Mouse (Mus musculus) lung, postnatal 14 days (tissue): Measurements from ENCODE around the gene Klhdc1.

Source experiments
- DNase-seq: peaks from one replicate; pipeline ENCODE4 v3.0.0; 2021

Klhdc1 gene

DNA sequence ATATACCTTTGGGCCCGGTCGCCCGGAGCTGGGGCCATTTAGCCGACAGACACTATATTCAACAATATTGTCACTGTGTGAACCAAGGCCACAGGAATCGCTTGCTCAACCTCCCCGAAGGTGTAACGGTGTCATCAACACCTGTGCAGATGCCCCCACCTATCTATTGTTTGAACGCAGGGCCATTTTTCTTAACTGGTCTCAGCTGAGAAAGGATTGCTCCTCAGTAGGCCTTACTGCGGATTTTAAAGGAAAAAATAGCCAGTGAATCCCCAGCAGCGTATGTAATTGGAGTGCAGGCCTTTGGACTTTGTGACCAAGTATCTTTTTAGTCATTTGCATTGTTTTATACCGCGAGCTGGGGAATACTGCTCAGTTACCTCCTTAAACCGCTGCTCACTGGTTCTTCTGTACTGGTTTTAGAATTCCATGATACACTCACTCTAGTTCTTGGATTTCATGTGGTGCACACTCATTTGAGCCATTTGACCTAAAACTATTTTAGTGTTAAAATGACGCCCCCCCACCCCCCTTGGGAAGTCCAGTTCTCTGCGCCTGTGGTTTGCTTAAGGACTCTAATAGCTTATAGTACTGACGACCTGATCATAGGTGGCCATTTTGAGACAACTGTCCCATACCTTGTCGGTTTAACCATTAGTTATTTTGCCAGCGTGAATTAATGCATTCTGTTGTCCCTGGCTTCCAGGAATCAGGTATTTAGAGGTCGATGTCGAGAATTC, 56.6 kb downstream of the Klhdc1 start:
- DNase-seq, result no peak

DNA sequence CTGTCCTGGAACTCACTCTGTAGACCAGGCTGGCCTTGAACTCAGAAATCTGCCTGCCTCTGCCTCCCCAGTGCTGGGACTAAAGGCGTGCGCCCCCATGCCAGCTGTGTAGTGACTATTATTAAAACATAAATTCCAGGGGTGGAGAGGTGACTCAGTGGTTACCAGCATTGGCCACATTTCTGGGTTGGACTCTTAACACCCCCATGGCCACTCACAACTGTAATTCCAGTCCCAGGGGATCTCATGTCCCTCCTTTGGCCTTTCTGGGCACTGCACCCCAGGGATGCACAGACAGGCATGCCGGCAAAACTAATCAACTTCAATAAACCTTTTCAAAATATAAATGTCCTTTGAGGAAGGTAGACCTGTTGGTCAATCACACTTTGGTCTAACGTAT, 57.3 kb downstream of the Klhdc1 start:
- DNase-seq, result no peak

DNA sequence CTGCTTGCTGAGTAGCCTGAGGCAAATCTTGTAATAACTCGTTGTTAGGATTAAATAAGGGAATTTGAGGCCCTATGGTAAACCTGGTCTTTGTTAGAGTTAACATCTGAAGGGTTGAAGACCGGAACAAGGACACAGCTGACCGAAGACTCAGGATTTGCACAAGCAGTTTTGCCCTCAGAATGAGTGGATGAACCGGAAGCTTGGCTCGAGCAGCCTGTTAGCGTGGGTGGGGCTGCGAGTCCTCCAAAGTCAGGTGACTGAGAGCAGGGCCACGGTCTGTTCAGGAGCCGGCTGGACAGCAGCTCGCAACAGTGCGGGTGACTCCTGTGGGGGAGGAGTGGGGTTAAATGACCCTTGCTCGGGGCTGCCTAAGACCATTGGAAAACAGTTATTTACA, 58.3 kb downstream of the Klhdc1 start:
- DNase-seq, result peak; percentile 55

DNA sequence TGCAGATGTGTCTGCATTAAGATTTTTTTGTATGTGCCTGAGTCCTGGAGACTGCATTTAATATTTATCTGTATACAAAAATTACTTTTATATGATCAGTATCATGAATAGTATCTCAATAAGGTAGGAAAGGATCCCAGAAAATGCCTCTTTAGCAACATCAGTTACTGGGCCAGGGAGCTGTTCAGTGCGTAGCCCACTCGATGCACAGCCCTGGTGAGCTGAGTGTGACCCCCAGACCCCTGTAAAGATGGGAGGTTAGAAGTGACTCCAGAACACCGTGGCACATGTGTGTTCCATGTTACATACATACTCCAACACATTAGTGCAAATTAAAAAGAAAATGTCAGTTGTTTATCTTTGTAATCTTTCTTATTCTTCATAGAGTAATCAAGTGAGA, 58.9 kb downstream of the Klhdc1 start:
- no peak for DNase-seq

DNA sequence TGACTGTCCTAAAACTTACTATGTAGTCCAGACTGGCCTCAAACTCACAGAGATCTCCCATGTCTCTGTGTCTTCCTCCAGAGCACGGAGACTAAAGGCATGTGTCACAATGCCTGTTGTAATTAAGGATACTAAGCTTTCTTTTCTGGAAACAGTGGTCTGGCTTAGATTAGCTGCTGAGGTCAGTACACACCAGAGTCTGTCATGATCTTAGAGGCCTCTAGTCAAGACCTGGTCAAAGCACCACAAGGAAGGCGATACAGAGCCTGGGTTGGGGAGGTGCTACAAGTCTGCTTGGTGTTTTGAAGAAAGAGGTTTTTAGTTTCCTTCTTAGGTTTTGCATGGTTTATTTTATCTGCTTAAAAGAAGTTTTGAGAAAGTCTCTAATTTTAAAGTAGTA, 59.4 kb downstream of the Klhdc1 start:
- DNase-seq, result no peak

DNA sequence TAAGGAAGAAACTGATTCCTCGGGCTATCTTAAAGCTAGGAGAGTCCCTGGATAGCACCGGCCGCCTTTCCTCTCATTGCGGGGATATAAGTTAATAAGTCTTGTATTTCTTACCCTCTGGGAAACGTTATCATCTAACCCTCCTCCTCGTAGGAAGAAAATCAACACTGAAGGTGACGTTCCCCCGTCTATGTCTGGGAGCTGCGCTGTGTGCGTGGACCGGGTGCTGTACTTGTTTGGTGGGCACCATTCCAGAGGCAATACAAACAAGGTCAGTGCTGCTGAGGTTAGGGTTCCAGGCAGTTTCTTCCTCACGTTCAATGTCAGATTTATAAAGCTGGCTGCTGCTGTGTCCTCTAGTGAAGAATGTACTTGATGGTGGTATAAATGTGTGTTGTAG, 61.2 kb downstream of the Klhdc1 start:
- no peak for DNase-seq

DNA sequence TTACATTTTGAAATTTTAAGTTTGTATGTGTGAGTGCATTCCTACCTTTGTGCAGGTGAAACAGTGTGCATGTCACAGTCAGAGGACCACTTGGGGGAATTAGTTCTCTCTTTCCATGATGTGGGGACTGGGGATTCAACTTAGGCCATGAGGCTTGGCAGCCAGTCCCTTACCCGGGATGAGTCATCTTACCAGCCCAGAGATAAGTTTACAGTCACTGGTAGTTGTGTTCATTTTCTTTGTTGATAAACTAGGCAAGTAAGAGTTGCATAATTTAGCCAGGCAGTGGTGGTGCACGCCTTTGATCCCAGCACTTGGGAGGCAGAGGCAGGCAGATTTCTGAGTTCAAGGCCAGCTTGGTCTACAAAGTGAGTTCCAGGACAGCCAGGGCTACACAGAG, 63.1 kb downstream of the Klhdc1 start:
- DNase-seq, result no peak

DNA sequence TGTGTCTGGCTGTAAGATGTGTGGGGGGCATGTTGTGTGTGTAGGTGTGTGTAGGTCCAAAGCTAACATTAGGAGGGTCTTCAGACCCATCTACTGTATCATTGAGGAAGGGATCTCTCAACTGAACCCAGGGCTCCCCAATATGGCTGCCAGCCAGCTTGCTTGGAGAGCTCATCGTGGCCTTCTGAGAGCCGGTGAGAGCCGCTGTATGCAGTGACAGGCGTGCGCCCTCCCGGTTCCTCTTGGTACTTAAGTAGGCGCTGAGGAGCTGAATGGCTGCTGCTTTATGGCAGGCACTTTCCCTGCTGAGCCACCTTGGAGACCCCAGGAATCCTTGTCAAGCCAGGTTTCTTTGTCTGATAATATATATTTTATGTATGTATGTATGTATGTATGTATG, 65.4 kb downstream of the Klhdc1 start:
- no peak for DNase-seq

DNA sequence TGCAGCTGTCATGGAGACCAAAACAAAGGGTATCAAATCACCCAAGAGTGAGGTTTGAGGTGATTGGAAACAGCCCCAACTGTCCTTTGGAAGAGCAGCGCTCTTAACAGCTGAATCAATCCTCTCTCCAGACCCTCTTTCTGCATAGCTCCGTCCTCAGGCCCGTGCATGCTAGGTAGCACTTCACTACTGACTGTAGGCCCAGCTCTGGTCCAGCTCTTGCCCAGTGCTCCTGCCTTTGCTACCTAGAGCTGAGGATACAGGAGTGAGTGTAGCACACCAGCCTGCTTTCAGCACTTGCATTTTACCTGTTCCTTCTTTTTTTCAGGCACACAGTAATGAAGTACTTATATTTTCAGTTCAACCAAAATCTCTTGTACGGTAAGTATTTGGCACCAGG, 68.7 kb downstream of the Klhdc1 start:
- no peak for DNase-seq

DNA sequence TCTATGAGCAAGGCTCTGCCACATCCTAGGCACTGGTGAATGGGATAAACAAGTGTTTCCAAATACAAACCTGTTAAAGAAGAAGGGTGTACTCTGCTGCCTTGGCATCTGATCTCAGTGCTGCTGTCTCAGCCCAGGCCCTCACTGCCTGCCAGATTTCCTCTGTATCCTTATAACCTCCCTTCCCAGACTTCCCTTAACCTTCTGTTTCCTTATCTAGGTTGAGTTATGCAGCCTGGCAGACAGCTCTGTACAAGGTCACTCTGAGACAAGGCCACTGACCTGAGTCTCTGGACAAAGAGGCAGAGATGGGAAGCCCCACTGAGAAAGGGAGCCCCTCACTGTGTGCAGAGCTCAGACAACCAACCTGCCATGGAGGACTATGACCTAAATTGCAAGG, 77.5 kb downstream of the Klhdc1 start:
- DNase-seq, result no peak

DNA sequence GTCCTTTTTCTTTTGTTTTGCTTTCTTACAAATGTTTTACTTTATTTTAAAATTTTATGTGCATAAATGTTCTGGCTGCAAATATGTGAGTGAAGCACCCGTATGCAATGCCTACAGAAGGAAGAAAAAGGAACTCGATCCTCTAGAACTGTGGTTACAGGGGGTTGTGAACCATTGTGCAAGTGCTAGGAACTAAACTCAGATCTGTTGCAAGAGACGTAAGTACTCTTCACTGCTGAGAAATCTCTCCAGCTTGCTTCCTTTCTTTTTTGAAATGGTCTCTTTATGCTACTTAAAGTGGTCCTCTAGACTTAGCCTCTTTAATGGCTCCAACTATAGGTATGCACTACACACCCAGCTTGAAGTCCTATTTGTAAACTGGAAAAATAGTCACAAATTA, 90.2 kb downstream of the Klhdc1 start:
- DNase-seq, result no peak

DNA sequence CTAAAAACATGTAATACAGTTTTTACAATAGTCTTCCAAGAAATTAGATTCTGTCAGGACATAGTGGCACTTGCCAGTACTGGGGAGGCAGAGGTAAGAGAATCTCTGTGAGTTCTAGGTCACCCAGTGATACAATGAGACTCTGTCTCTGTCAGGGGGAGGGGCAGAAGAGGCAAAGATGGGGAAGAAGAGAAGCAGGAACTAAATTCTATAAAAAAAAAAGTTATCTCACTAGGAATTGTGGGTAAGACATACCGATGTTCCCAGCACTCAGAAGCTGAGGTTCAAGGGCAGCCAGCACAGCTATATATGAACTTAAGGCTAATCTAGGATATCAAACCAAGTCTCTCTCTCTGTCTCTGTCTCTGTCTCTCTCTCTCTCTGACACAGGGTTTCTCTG, 91.2 kb downstream of the Klhdc1 start:
- DNase-seq, result no peak

DNA sequence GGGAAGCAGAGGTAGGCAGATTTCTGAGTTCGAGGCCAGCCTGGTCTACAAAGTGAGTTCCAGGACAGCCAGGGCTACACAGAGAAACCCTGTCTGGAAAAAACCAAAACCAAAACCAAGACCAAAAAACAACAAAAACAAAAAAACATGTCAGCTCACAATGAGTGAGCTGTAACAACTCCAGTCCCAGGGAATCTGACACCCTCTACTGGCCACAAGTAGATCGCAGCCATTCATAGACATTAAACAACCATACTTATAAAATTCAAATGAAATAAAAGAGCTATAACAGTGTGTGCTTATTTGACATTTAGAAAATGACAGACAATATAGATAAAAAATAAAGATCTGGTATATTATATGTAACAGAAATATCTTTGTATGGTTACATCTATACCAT, 92.6 kb downstream of the Klhdc1 start:
- DNase-seq, result peak; percentile 47
